Mouse (Mus musculus) heart, embryonic 12.5 days (tissue): ENCODE results near the gene Rrh. TPM values are rescaled to one million over a fixed set of nuclear protein-coding genes. Genes with fewer than 3 reads are reported as not detected.

ENCODE experiments used
- ATAC-seq: fragments of 200-750 bp; cut with Nextera tagmentation; 2 replicates; pipeline ENCODE4 v1.8.0; 2017; ENCODE audit warnings: moderate TSS enrichment, moderate library complexity; ENCODE audit not compliant: insufficient number of reproducible peaks, low FRiP score
- H3K27ac ChIP-seq: fragments of 300-500 bp; sonication (generic); 2 replicates; pipeline ENCODE4 v1.5.1; 2016; ENCODE audit warnings: mild to moderate bottlenecking, moderate library complexity; ENCODE audit not compliant: poor library complexity, severe bottlenecking
- H3K27me3 ChIP-seq: fragments of 300-500 bp; sonication (generic); replicated peaks from 2 replicates; pipeline ENCODE4 v1.6.1; 2016; ENCODE audit warnings: mild to moderate bottlenecking, moderate library complexity
- H3K36me3 ChIP-seq: fragments of 300-500 bp; sonication (generic); 2 replicates; pipeline ENCODE4 v1.6.1; 2016; ENCODE audit warnings: mild to moderate bottlenecking, moderate library complexity
- H3K4me1 ChIP-seq: fragments of 300-500 bp; sonication (generic); replicated peaks from 2 replicates; pipeline ENCODE4 v1.6.1; 2016; ENCODE audit warnings: mild to moderate bottlenecking
- H3K4me2 ChIP-seq: fragments of 300-500 bp; sonication (generic); 2 replicates; pipeline ENCODE4 v1.6.1; 2016; ENCODE audit warnings: mild to moderate bottlenecking, moderate library complexity
- H3K4me3 ChIP-seq: fragments of 300-500 bp; sonication (generic); 2 replicates; pipeline ENCODE4 v1.5.1; 2016; ENCODE audit warnings: mild to moderate bottlenecking
- H3K9ac ChIP-seq: fragments of 300-500 bp; sonication (generic); 2 replicates; pipeline ENCODE4 v1.6.1; 2016; ENCODE audit warnings: mild to moderate bottlenecking, moderate library complexity
- H3K9me3 ChIP-seq: fragments of 300-500 bp; sonication (generic); replicated peaks from 2 replicates; pipeline ENCODE4 v1.6.1; 2016; ENCODE audit warnings: mild to moderate bottlenecking, moderate library complexity
- WGBS: fragments of 180-500 bp; shearing (Covaris S2); methylation state at CpG from one replicate; pipeline ENCODE4 v1.1.7; 2016; 5-methylcytosine and 5-hydroxymethylcytosine counted together
- polyA plus RNA-seq: library from polyadenylated mRNA; unstranded; fragments of >200 nt; fragmentation: Nextera tagmentation; extraction: Ambion mirVana; gene quantifications from 2 replicates; pipeline ENCODE4 v1.2.1, GENCODE M21; 2016

The Rrh gene
- 0.05 and 0.06 TPM in 2 replicates for polyA plus RNA-seq

DNA sequence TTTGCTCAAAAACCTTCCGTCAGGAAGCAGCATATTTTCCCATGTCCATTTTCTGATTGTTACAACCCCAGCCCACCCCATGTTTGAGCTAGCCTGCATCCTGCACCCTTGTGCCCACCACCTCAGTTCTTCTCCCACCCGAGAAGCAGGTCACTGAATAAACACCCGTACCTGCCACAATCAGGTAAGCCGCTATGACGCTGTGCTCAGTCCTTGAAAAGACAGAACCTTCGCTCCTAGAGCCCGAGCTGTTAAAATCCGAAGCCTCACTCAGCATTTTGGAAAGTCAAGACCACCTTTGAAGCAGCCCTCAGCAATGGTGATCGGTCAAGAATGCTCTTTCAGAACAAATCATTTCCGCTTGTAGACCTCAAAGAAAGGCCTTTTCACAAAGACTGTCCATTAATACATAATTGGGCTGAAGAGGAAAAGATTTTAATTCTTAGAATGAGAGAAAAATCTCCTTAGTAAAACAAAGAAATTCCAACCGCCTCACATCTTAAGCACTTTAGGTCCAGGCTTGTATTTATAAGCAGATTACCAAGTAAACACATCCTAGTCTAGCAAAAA is at the start of gene Rrh:
Gene Rrh, minus strand, starts transcription at position 382 of the 570 bp plus-strand sequence.
- no peak for ATAC-seq
- H3K27ac ChIP-seq: no peak within 1 kb of the TSS
- no peaks in the 10 kb centered on the region for H3K27me3 ChIP-seq
- peaks cover 37% of the 10 kb centered on the region for H3K36me3 ChIP-seq
- no peaks in the 10 kb centered on the region for H3K9me3 ChIP-seq
- H3K4me1 ChIP-seq: no peaks in the 10 kb centered on the region
- 91% methylated on average over 11 of the region's 11 CpGs for WGBS
- H3K4me3 ChIP-seq: no peak within 1 kb of the TSS
- H3K9ac ChIP-seq: no peak within 1 kb of the TSS
- H3K4me2 ChIP-seq: no peak within 1 kb of the TSS

- Histone ChIP-seq H3K27ac (no peak overlapping the region), H3K4me2 (no peak overlapping the region), H3K36me3 (no peaks in the 10 kb centered on the region), H3K9me3 (peaks cover 7% of the 10 kb centered on the region), H3K4me3 (no peak overlapping the region), H3K4me1 (no peaks in the 10 kb centered on the region), H3K27me3 (no peaks in the 10 kb centered on the region), H3K9ac (no peak overlapping the region)
- ATAC-seq: no peak
- 39% methylated on average over 14 of the region's 14 CpGs for WGBS
Measured at GRCm38 (mm10) chr3:129863698-129864097, 41.3 kb upstream of the Rrh start.

DNA sequence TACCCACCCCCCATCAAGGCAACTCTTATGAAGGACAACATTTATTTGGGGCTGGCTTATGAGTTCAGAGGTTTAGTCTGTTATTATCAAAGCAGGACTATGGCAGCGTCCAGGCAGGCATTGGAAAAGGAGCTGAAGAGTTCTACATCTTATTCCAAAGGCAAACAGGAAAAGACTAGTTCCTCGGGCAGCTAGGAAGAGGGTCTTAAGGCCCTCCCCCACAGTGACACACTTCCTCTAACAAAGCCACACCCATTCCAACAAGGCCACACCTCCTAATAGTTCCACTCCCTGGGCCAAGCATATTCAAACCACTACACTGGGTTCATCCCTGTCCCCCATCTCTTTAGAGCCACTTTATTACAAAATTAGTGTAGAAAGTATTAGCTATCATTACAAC is 40.2 kb upstream of the Rrh start:
- ATAC-seq: no peak
- H3K4me3 ChIP-seq: no peak overlapping the region
- H3K4me2 ChIP-seq: no peak overlapping the region
- WGBS: 65% methylated on average over 2 of the region's 2 CpGs
- H3K36me3 ChIP-seq: no peaks in the 10 kb centered on the region
- H3K4me1 ChIP-seq: no peaks in the 10 kb centered on the region
- no peak overlapping the region for H3K9ac ChIP-seq
- peaks cover 15% of the 10 kb centered on the region for H3K9me3 ChIP-seq
- no peaks in the 10 kb centered on the region for H3K27me3 ChIP-seq
- H3K27ac ChIP-seq: no peak overlapping the region

DNA sequence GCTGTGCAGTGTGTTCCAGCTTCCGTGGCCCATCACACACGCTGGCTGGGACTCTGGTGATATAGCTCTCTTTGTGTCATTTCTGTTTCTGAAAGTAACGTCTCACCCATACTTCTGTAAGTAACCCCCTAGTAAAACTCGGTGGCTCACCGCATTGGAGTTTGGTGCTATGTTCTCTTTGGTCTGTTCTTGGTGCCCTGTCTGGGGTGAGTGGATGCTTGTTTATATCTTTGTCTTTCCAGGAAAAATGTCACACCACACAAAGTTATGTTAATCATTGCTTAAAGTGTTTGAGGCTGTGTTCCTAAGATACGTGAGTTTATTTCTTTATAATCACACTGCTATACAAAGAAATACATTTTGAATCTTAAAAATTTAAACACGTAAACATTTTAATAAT is 24.5 kb upstream of the Rrh start:
- H3K9me3 ChIP-seq: no peaks in the 10 kb centered on the region
- no peak overlapping the region for H3K27ac ChIP-seq
- H3K4me2 ChIP-seq: no peak overlapping the region
- no peak for ATAC-seq
- 76% methylated on average over 7 of the region's 7 CpGs for WGBS
- H3K9ac ChIP-seq: no peak overlapping the region
- H3K4me3 ChIP-seq: no peak overlapping the region
- H3K27me3 ChIP-seq: 0 out of 2 replicates have a peak, but pooled peaks cover 1% of the 10 kb centered on the region
- no peaks in the 10 kb centered on the region for H3K36me3 ChIP-seq
- H3K4me1 ChIP-seq: no peaks in the 10 kb centered on the region

DNA sequence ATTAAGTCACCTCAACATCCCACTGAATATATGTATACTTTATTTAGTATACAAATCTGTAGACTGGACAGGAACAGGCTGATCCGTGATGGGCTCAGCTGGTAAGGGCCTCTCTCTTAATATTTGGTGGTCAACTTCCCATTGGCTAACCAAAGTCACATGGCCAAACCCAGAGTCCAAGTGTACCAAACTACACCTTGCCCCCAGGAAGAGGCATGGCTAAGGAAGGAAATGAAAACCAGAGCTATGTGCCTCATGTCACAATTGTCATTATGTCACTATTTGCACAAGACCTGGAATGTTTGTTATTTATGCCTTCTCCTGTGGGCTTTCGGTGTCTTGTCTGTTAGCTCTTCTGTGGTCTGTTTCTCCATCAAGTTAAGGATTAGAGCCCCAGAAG is 23.5 kb upstream of the Rrh start:
- no peak overlapping the region for H3K9ac ChIP-seq
- H3K4me3 ChIP-seq: no peak overlapping the region
- no peaks in the 10 kb centered on the region for H3K36me3 ChIP-seq
- H3K27me3 ChIP-seq: 0 out of 2 replicates have a peak, but pooled peaks cover 4% of the 10 kb centered on the region
- H3K4me2 ChIP-seq: no peak overlapping the region
- no peak overlapping the region for H3K27ac ChIP-seq
- ATAC-seq: no peak
- no peaks in the 10 kb centered on the region for H3K4me1 ChIP-seq
- H3K9me3 ChIP-seq: no peaks in the 10 kb centered on the region
- WGBS: 75% methylated on average over 2 of the region's 2 CpGs

GRCm38 (mm10) chr3:129838017-129838416 is 15.6 kb upstream of the Rrh start:
- Histone ChIP-seq H3K4me1 (peaks cover 12% of the 10 kb centered on the region), H3K9ac (no peak overlapping the region), H3K27me3 (0 out of 2 replicates have a peak, but pooled peaks cover 4% of the 10 kb centered on the region), H3K4me2 (no peak overlapping the region), H3K36me3 (no peaks in the 10 kb centered on the region), H3K9me3 (no peaks in the 10 kb centered on the region), H3K4me3 (no peak overlapping the region), H3K27ac (no peak overlapping the region)
- 41% methylated on average over 7 of the region's 7 CpGs for WGBS
- no peak for ATAC-seq

- no peaks in the 10 kb centered on the region for H3K9me3 ChIP-seq
- 70% methylated on average over 6 of the region's 6 CpGs for WGBS
- no peaks in the 10 kb centered on the region for H3K36me3 ChIP-seq
- no peak overlapping the region for H3K4me3 ChIP-seq
- no peak for ATAC-seq
- H3K4me2 ChIP-seq: no peak overlapping the region
- no peak overlapping the region for H3K27ac ChIP-seq
- peaks cover 12% of the 10 kb centered on the region for H3K4me1 ChIP-seq
- H3K9ac ChIP-seq: no peak overlapping the region
- H3K27me3 ChIP-seq: 0 out of 2 replicates have a peak, but pooled peaks cover 4% of the 10 kb centered on the region
Measured at GRCm38 (mm10) chr3:129836965-129837364, 14.6 kb upstream of the Rrh start.

GRCm38 (mm10) chr3:129836051-129836697 is 13.8 kb upstream of the Rrh start:
- H3K9ac ChIP-seq: no peak overlapping the region
- peak overlapping the region; percentile 65 for H3K27ac ChIP-seq
- no peaks in the 10 kb centered on the region for H3K36me3 ChIP-seq
- 19% methylated on average over 11 of the region's 11 CpGs for WGBS
- H3K4me1 ChIP-seq: peaks cover 12% of the 10 kb centered on the region
- H3K27me3 ChIP-seq: no peaks in the 10 kb centered on the region
- H3K4me2 ChIP-seq: peak overlapping the region; percentile 59
- ATAC-seq: no peak; the same call in 1 of the 2 replicates
- peak overlapping the region; percentile 13; the same call in 1 of the 2 replicates for H3K4me3 ChIP-seq
- H3K9me3 ChIP-seq: no peaks in the 10 kb centered on the region

- no peak within 1 kb of the TSS for H3K9ac ChIP-seq
- no peaks in the 10 kb centered on the region for H3K9me3 ChIP-seq
- H3K4me3 ChIP-seq: peak within 1 kb of the TSS; percentile 13; the same call in 1 of the 2 replicates
- H3K4me2 ChIP-seq: peak within 1 kb of the TSS; percentile 59
- peak within 1 kb of the TSS; percentile 65 for H3K27ac ChIP-seq
- ATAC-seq: peak; percentile 52; the same call in 1 of the 2 replicates
- peaks cover 12% of the 10 kb centered on the region for H3K4me1 ChIP-seq
- no peaks in the 10 kb centered on the region for H3K36me3 ChIP-seq
- 48% methylated on average over 6 of the region's 6 CpGs for WGBS
- no peaks in the 10 kb centered on the region for H3K27me3 ChIP-seq
Measured at GRCm38 (mm10) chr3:129835388-129835934, 13.1 kb upstream of the Rrh start, which contains the start of gene Cfi. TSS of gene Cfi (plus strand) at chr3:129835884.

DNA sequence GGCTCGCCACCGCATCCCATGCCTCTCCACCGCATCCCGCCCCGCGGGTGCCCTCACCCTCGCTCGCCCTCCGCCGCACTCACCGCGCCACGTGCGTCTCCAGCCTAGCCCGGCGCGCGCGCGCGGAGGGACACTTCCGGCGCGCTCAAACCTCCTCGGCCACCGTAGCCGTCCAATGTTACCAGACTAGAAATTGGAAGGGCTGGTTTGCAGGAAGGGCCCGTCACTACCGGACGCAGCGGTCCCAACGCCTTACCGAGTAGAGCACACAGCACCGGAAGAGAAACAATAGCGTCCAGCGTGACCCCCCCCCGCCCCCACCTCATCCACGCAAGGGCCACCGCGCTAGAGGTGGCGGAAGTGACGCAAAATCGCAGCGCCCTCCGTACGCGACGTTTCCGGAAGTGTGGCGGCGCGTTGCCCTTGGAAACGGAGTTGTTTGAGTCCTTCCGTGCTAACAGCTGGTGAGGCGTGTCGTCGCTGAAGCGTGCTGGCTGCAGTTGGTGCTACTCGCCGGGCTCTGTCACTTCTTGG is 8.7 kb upstream of the Rrh start, which contains the start of gene Gar1:
Gene Gar1, minus strand, starts transcription at position 362 of the 534 bp plus-strand sequence.
- ATAC-seq: peak; percentile 92
- H3K27ac ChIP-seq: peak within 1 kb of the TSS; percentile 91
- no peaks in the 10 kb centered on the region for H3K9me3 ChIP-seq
- H3K9ac ChIP-seq: peak within 1 kb of the TSS; percentile 93
- H3K4me3 ChIP-seq: peak within 1 kb of the TSS; percentile 97
- peak within 1 kb of the TSS; percentile 88 for H3K4me2 ChIP-seq
- no peaks in the 10 kb centered on the region for H3K27me3 ChIP-seq
- under 1% methylated on average over 60 of the region's 60 CpGs for WGBS
- H3K36me3 ChIP-seq: peaks cover 25% of the 10 kb centered on the region
- peaks cover 25% of the 10 kb centered on the region for H3K4me1 ChIP-seq

- WGBS: under 1% methylated on average over 37 of the region's 45 CpGs
- peak overlapping the region; percentile 93 for H3K9ac ChIP-seq
- no peaks in the 10 kb centered on the region for H3K9me3 ChIP-seq
- no peaks in the 10 kb centered on the region for H3K27me3 ChIP-seq
- H3K4me1 ChIP-seq: peaks cover 20% of the 10 kb centered on the region
- peak overlapping the region; percentile 91 for H3K27ac ChIP-seq
- no peak for ATAC-seq
- peaks cover 30% of the 10 kb centered on the region for H3K36me3 ChIP-seq
- H3K4me3 ChIP-seq: peak overlapping the region; percentile 97
- peak overlapping the region; percentile 88 for H3K4me2 ChIP-seq
Measured at GRCm38 (mm10) chr3:129830626-129831025, 8.2 kb upstream of the Rrh start.
